Mouse (Mus musculus) forebrain, embryonic 12.5 days (tissue): ENCODE measurements at regions not wholly inside any gene's neighbourhood (a gene's known extent, or its start where the extent isn't known, plus 50 kb on each side); places are given as distances from the start of the nearest gene placed in this dataset.

Experiments
- ATAC-seq: fragments of 200-750 bp; cut with Nextera tagmentation; 2 replicates; pipeline ENCODE4 v1.8.0; 2017; ENCODE audit warnings: moderate TSS enrichment; ENCODE audit not compliant: low FRiP score
- H3K27ac ChIP-seq: fragments of 300-500 bp; sonication (generic); 2 replicates; pipeline ENCODE4 v1.5.1; 2016; ENCODE audit warnings: mild to moderate bottlenecking
- H3K27me3 ChIP-seq: fragments of 300-500 bp; sonication (generic); 2 replicates; pipeline ENCODE4 v1.6.1; 2016; ENCODE audit warnings: mild to moderate bottlenecking
- H3K36me3 ChIP-seq: fragments of 300-500 bp; sonication (generic); replicated peaks from 2 replicates; pipeline ENCODE4 v1.6.1; 2016; ENCODE audit warnings: mild to moderate bottlenecking
- H3K4me1 ChIP-seq: fragments of 300-500 bp; sonication (generic); 2 replicates; pipeline ENCODE4 v1.6.1; 2016
- H3K4me2 ChIP-seq: fragments of 300-500 bp; sonication (generic); 2 replicates; pipeline ENCODE4 v1.6.1; 2016; ENCODE audit warnings: mild to moderate bottlenecking, moderate library complexity
- H3K4me3 ChIP-seq: fragments of 300-500 bp; sonication (generic); replicated peaks from 2 replicates; pipeline ENCODE4 v1.5.1; 2016; ENCODE audit warnings: mild to moderate bottlenecking
- H3K9ac ChIP-seq: fragments of 300-500 bp; sonication (generic); 2 replicates; pipeline ENCODE4 v1.6.1; 2016; ENCODE audit warnings: mild to moderate bottlenecking
- H3K9me3 ChIP-seq: fragments of 300-500 bp; sonication (generic); 2 replicates; pipeline ENCODE4 v1.6.1; 2016
- WGBS: fragments of 180-500 bp; shearing (Covaris S2); methylation state at CpG from one replicate; pipeline ENCODE4 v1.1.7; 2016; 5-methylcytosine and 5-hydroxymethylcytosine counted together

- no peak overlapping the region for H3K4me2 ChIP-seq
- H3K4me1 ChIP-seq = peaks cover 13% of the 10 kb centered on the region; the same call in 1 of the 2 replicates
- H3K27me3 ChIP-seq = no peaks in the 10 kb centered on the region
- no peaks in the 10 kb centered on the region for H3K9me3 ChIP-seq
- H3K27ac ChIP-seq = peak overlapping the region; percentile 31; the same call in 1 of the 2 replicates
- no peak for ATAC-seq
- 69% methylated on average over 7 of the region's 7 CpGs for WGBS
- H3K4me3 ChIP-seq = no peak overlapping the region
- no peak overlapping the region for H3K9ac ChIP-seq
- H3K36me3 ChIP-seq = no peaks in the 10 kb centered on the region
Measured at GRCm38 (mm10) chr10:97211785-97212398, 267.5 kb upstream of the Dcn start.

GRCm38 (mm10) chr10:97219474-97219873, 259.9 kb upstream of the Dcn start:
- Histone ChIP-seq H3K36me3 (no peaks in the 10 kb centered on the region), H3K9me3 (no peaks in the 10 kb centered on the region), H3K4me1 (no peaks in the 10 kb centered on the region), H3K9ac (no peak overlapping the region), H3K4me3 (no peak overlapping the region), H3K4me2 (no peak overlapping the region), H3K27me3 (no peaks in the 10 kb centered on the region), H3K27ac (no peak overlapping the region)
- WGBS = 83% methylated on average over 3 of the region's 3 CpGs
- ATAC-seq = no peak

- WGBS = 87% methylated on average over 3 of the region's 3 CpGs
- H3K4me2 ChIP-seq = no peak overlapping the region
- H3K9me3 ChIP-seq = no peaks in the 10 kb centered on the region
- no peak for ATAC-seq
- H3K4me3 ChIP-seq = no peak overlapping the region
- no peak overlapping the region for H3K9ac ChIP-seq
- H3K4me1 ChIP-seq = no peaks in the 10 kb centered on the region
- H3K27me3 ChIP-seq = no peaks in the 10 kb centered on the region
- no peaks in the 10 kb centered on the region for H3K36me3 ChIP-seq
- H3K27ac ChIP-seq = no peak overlapping the region
Measured at GRCm38 (mm10) chr10:97220431-97220830, 259.0 kb upstream of the Dcn start.

- Histone ChIP-seq H3K9me3 (no peaks in the 10 kb centered on the region), H3K4me2 (no peak overlapping the region), H3K36me3 (no peaks in the 10 kb centered on the region), H3K27ac (no peak overlapping the region), H3K9ac (no peak overlapping the region), H3K27me3 (no peaks in the 10 kb centered on the region), H3K4me3 (no peak overlapping the region), H3K4me1 (peaks cover 3% of the 10 kb centered on the region; the same call in 1 of the 2 replicates)
- 0 out of 2 replicates have a peak, but pooled peaks have one; percentile 39 for ATAC-seq
- WGBS = 89% methylated on average over 4 of the region's 4 CpGs
Measured at GRCm38 (mm10) chr10:97235631-97236030, 243.8 kb upstream of the Dcn start.

GRCm38 (mm10) chr10:97241476-97241875, 237.9 kb upstream of the Dcn start:
- no peak for ATAC-seq
- H3K9ac ChIP-seq = no peak overlapping the region
- H3K27ac ChIP-seq = no peak overlapping the region
- H3K9me3 ChIP-seq = no peaks in the 10 kb centered on the region
- no peak overlapping the region for H3K4me3 ChIP-seq
- no peaks in the 10 kb centered on the region for H3K27me3 ChIP-seq
- WGBS = 90% methylated on average over 2 of the region's 2 CpGs
- no peaks in the 10 kb centered on the region for H3K36me3 ChIP-seq
- H3K4me1 ChIP-seq = peaks cover 3% of the 10 kb centered on the region; the same call in 1 of the 2 replicates
- no peak overlapping the region for H3K4me2 ChIP-seq

- Histone ChIP-seq H3K9me3 (no peaks in the 10 kb centered on the region), H3K36me3 (no peaks in the 10 kb centered on the region), H3K4me1 (peaks cover 7% of the 10 kb centered on the region), H3K9ac (no peak overlapping the region), H3K4me3 (no peak overlapping the region), H3K27ac (no peak overlapping the region), H3K4me2 (no peak overlapping the region), H3K27me3 (no peaks in the 10 kb centered on the region)
- no peak for ATAC-seq
- WGBS = 58% methylated on average over 3 of the region's 3 CpGs
Measured at GRCm38 (mm10) chr10:97245674-97246073, 233.7 kb upstream of the Dcn start.

GRCm38 (mm10) chr10:97248522-97248921, 230.9 kb upstream of the Dcn start:
- no peak overlapping the region for H3K4me3 ChIP-seq
- ATAC-seq = no peak
- H3K36me3 ChIP-seq = no peaks in the 10 kb centered on the region
- H3K9me3 ChIP-seq = no peaks in the 10 kb centered on the region
- WGBS = 91% methylated on average over 4 of the region's 4 CpGs
- H3K4me2 ChIP-seq = no peak overlapping the region
- no peak overlapping the region for H3K27ac ChIP-seq
- peaks cover 8% of the 10 kb centered on the region for H3K4me1 ChIP-seq
- no peak overlapping the region for H3K9ac ChIP-seq
- H3K27me3 ChIP-seq = no peaks in the 10 kb centered on the region

- Histone ChIP-seq H3K27ac (no peak overlapping the region), H3K9me3 (no peaks in the 10 kb centered on the region), H3K4me3 (no peak overlapping the region), H3K36me3 (no peaks in the 10 kb centered on the region), H3K9ac (no peak overlapping the region), H3K4me2 (no peak overlapping the region), H3K27me3 (no peaks in the 10 kb centered on the region), H3K4me1 (peaks cover 8% of the 10 kb centered on the region)
- ATAC-seq = no peak
- WGBS = 82% methylated on average over 1 of the region's 1 CpGs
Measured at GRCm38 (mm10) chr10:97249760-97250159, 229.6 kb upstream of the Dcn start.

GRCm38 (mm10) chr10:97250167-97250566, 229.2 kb upstream of the Dcn start:
- Histone ChIP-seq H3K27me3 (no peaks in the 10 kb centered on the region), H3K27ac (no peak overlapping the region), H3K36me3 (no peaks in the 10 kb centered on the region), H3K9me3 (no peaks in the 10 kb centered on the region), H3K9ac (no peak overlapping the region), H3K4me2 (no peak overlapping the region), H3K4me3 (no peak overlapping the region), H3K4me1 (peaks cover 8% of the 10 kb centered on the region)
- WGBS = 57% methylated on average over 2 of the region's 2 CpGs
- ATAC-seq = no peak

- peak; percentile 46; the same call in 1 of the 2 replicates for ATAC-seq
- WGBS = 55% methylated on average over 6 of the region's 6 CpGs
- H3K9ac ChIP-seq = no peak overlapping the region
- H3K4me2 ChIP-seq = no peak overlapping the region
- H3K27ac ChIP-seq = no peak overlapping the region
- no peaks in the 10 kb centered on the region for H3K9me3 ChIP-seq
- H3K4me3 ChIP-seq = no peak overlapping the region
- no peaks in the 10 kb centered on the region for H3K27me3 ChIP-seq
- peaks cover 6% of the 10 kb centered on the region for H3K4me1 ChIP-seq
- no peaks in the 10 kb centered on the region for H3K36me3 ChIP-seq
Measured at GRCm38 (mm10) chr10:97265959-97266517, 213.4 kb upstream of the Dcn start.

GRCm38 (mm10) chr10:97282416-97282815, 197.0 kb upstream of the Dcn start:
- H3K4me2 ChIP-seq = no peak overlapping the region
- no peak for ATAC-seq
- 88% methylated on average over 2 of the region's 2 CpGs for WGBS
- no peak overlapping the region for H3K4me3 ChIP-seq
- no peaks in the 10 kb centered on the region for H3K4me1 ChIP-seq
- H3K9ac ChIP-seq = no peak overlapping the region
- H3K27ac ChIP-seq = no peak overlapping the region
- no peaks in the 10 kb centered on the region for H3K27me3 ChIP-seq
- H3K9me3 ChIP-seq = no peaks in the 10 kb centered on the region
- H3K36me3 ChIP-seq = no peaks in the 10 kb centered on the region

- no peak for ATAC-seq
Measured at GRCm38 (mm10) chr10:97282841-97283496, 196.4 kb upstream of the Dcn start.

More at GRCm38 (mm10) chr10:97282841-97283496, 196.4 kb upstream of the Dcn start:
- H3K27me3 ChIP-seq = no peaks in the 10 kb centered on the region
- H3K9ac ChIP-seq = no peak overlapping the region
- no peaks in the 10 kb centered on the region for H3K9me3 ChIP-seq
- H3K4me1 ChIP-seq = no peaks in the 10 kb centered on the region
- H3K4me3 ChIP-seq = no peak overlapping the region
- no peaks in the 10 kb centered on the region for H3K36me3 ChIP-seq
- no peak overlapping the region for H3K27ac ChIP-seq
- no peak overlapping the region for H3K4me2 ChIP-seq
- 81% methylated on average over 4 of the region's 4 CpGs for WGBS
